Mouse (Mus musculus) forebrain, embryonic 16.5 days (tissue): Measurements from ENCODE around the gene Mepe. TPM values are rescaled to one million over a fixed set of nuclear protein-coding genes. Genes with fewer than 3 reads are reported as not detected.
A peak's percentile ranks its signal among the peaks of the same experiment; 100 is the strongest.

Experiments
- ATAC-seq: fragments of 200-750 bp; cut with Nextera tagmentation; 2 replicates; pipeline ENCODE4 v1.8.0; 2017; ENCODE audit warnings: mild to moderate bottlenecking, moderate library complexity
- H3K27ac ChIP-seq: fragments of 300-500 bp; sonication (generic); 2 replicates; pipeline ENCODE4 v1.5.1; 2014; ENCODE audit warnings: low read length, control low read depth
- H3K27me3 ChIP-seq: fragments of 300-500 bp; sonication (generic); replicated peaks from 2 replicates; pipeline ENCODE4 v1.6.1; 2014; ENCODE audit warnings: low read length; ENCODE audit not compliant: control insufficient read depth, insufficient read depth
- H3K36me3 ChIP-seq: fragments of 300-500 bp; sonication (generic); 2 replicates; pipeline ENCODE4 v1.6.1; 2014; ENCODE audit not compliant: control insufficient read depth, insufficient read depth
- H3K4me1 ChIP-seq: fragments of 300-500 bp; sonication (generic); replicated peaks from 2 replicates; pipeline ENCODE4 v1.6.1; 2014; ENCODE audit warnings: low read length; ENCODE audit not compliant: control insufficient read depth, insufficient read depth
- H3K4me2 ChIP-seq: fragments of 300-500 bp; sonication (generic); 2 replicates; pipeline ENCODE4 v1.6.1; 2014; ENCODE audit warnings: mild to moderate bottlenecking, low read length, control low read depth
- H3K4me3 ChIP-seq: fragments of 300-500 bp; sonication (generic); replicated peaks from 2 replicates; pipeline ENCODE4 v1.5.1; 2014; ENCODE audit warnings: mild to moderate bottlenecking, low read length, control low read depth
- H3K9ac ChIP-seq: fragments of 300-500 bp; sonication (generic); replicated peaks from 2 replicates; pipeline ENCODE4 v1.6.1; 2014; ENCODE audit warnings: low read depth, low read length, control low read depth
- H3K9me3 ChIP-seq: fragments of 300-500 bp; sonication (generic); 2 replicates; pipeline ENCODE4 v1.6.1; 2016; ENCODE audit warnings: low read length; ENCODE audit not compliant: control insufficient read depth
- WGBS: fragments of 180-500 bp; shearing (Covaris S2); extraction: QIAGEN DNeasy Blood & Tissue Kit; methylation state at CpG from one replicate; pipeline ENCODE4 v1.1.7; 2014; 5-methylcytosine and 5-hydroxymethylcytosine counted together
- polyA plus RNA-seq: library from polyadenylated mRNA; unstranded; fragments of >200 nt; fragmentation: Nextera tagmentation; extraction: Ambion mirVana; gene quantifications from 2 replicates; pipeline ENCODE4 v1.2.1, GENCODE M21; 2015

The Mepe gene
- polyA plus RNA-seq, 1 experiment from 2014 or later = not detected

DNA sequence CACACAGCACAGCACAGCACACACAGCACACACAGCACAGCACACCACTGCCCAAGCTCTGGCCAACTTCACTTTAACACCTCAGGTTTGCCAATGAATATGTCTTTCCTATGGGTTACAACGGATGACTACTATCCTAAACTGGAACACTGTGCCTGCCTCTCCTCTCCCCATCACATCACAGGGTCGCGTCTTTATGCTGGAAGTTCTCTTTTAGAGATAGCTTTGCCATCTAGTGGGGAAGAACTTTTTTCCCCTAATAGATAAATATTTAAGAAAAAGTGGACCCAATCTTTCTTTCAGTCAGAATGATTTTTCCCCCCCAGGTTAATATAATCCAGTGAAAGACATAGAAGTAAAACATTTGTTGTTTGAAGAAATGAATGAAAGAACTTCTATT is 7.2 kb downstream of the Mepe start:
- Histone ChIP-seq H3K4me1 (0 out of 2 replicates have a peak, but pooled peaks cover 4% of the 10 kb centered on the region), H3K36me3 (no peaks in the 10 kb centered on the region), H3K27ac (no peak overlapping the region), H3K9ac (no peak overlapping the region), H3K4me3 (no peak overlapping the region), H3K27me3 (no peaks in the 10 kb centered on the region), H3K9me3 (no peaks in the 10 kb centered on the region), H3K4me2 (no peak overlapping the region)
- 69% methylated on average over 3 of the region's 3 CpGs for WGBS
- no peak for ATAC-seq

DNA sequence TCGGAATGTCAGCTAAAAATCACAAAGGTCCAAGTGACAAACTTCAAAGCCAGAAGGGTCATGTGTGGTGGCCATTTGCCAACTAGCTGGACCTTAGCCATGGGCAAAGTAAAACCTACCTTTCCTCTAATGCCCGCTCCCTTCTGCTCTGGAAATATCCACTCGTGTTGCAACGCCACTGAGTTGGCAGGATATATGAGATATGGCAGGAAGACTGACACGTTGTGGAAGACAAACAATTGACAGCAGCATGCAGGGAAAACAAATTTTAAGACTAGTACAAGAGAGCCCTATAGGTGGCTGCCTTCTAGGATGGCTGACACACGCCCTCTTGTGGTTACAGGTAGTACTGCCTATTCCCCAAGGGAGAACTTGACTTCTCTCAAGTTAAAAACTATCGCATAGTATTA is 8.1 kb downstream of the Mepe start:
- Histone ChIP-seq H3K4me1 (0 out of 2 replicates have a peak, but pooled peaks cover 4% of the 10 kb centered on the region), H3K27ac (no peak overlapping the region), H3K27me3 (no peaks in the 10 kb centered on the region), H3K9ac (no peak overlapping the region), H3K4me3 (no peak overlapping the region), H3K9me3 (no peaks in the 10 kb centered on the region), H3K36me3 (no peaks in the 10 kb centered on the region), H3K4me2 (no peak overlapping the region)
- peak; percentile 58 for ATAC-seq
- 43% methylated on average over 7 of the region's 7 CpGs for WGBS

DNA sequence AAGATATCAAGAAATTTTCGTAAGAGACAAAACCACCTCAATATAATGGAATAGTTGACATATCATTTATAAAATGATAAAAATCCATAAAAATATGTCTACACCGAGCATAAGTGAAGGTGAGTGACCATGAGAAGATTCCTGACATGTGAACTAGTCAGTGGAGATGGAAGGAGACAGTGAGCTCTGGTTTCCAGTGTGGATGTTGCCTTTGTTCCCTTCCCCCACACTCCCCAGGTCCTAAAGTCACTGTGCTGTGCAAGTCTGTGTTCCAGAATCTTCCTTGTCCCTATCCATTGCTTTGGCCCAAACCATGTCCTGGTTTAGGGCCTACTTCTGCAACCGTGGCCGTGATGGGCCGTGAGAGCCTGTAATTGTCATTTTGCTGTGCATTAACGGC is 8.5 kb downstream of the Mepe start:
- Histone ChIP-seq H3K27ac (no peak overlapping the region), H3K9ac (no peak overlapping the region), H3K4me3 (no peak overlapping the region), H3K27me3 (no peaks in the 10 kb centered on the region), H3K36me3 (no peaks in the 10 kb centered on the region), H3K4me2 (no peak overlapping the region), H3K4me1 (0 out of 2 replicates have a peak, but pooled peaks cover 4% of the 10 kb centered on the region), H3K9me3 (no peaks in the 10 kb centered on the region)
- WGBS = 72% methylated on average over 6 of the region's 6 CpGs
- ATAC-seq = 0 out of 2 replicates have a peak, but pooled peaks have one; percentile 12

DNA sequence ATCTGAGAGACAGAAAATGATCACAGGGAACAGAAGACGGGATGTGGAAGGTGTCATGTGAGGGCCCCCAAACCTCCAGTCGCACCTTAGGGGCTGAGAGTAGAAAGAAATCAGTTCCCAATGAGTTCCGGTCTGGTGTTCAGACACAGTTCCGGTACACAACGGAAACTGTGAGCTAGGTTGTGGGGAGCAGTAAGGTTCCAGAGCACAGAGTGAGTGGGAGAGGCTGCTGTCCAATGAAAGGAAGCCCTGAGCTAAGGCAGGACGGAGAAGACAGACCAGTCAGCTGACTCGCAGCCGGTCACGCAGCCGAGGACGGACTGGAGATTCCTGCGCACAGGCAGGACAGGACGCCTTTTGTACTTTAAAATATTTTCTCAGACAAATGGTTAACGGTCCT is 9.4 kb downstream of the Mepe start:
- Histone ChIP-seq H3K4me3 (no peak overlapping the region), H3K4me1 (0 out of 2 replicates have a peak, but pooled peaks cover 4% of the 10 kb centered on the region), H3K36me3 (no peaks in the 10 kb centered on the region), H3K27me3 (no peaks in the 10 kb centered on the region), H3K4me2 (no peak overlapping the region), H3K9ac (no peak overlapping the region), H3K27ac (no peak overlapping the region), H3K9me3 (no peaks in the 10 kb centered on the region)
- no peak for ATAC-seq
- 87% methylated on average over 14 of the region's 14 CpGs for WGBS

DNA sequence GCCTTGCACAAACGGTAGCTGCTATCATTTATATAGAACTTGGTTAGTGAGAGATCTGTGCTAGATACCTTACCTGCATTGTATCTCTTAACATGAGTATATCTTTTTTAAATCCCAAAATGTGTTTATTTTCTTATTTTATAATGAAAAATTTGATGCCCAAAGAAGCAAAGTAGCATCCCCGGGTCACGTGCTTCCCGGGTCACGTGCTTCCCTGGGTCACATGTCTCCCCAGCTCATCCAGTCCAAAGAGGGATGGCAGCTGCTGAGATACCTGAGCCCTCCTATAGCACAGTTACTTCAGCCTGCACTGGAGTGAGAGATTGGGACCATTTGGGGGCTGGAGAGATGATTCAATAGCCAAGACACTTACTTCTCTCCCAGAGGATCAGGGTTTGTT is 10.8 kb downstream of the Mepe start:
- no peak for ATAC-seq
- H3K27ac ChIP-seq = no peak overlapping the region

DNA sequence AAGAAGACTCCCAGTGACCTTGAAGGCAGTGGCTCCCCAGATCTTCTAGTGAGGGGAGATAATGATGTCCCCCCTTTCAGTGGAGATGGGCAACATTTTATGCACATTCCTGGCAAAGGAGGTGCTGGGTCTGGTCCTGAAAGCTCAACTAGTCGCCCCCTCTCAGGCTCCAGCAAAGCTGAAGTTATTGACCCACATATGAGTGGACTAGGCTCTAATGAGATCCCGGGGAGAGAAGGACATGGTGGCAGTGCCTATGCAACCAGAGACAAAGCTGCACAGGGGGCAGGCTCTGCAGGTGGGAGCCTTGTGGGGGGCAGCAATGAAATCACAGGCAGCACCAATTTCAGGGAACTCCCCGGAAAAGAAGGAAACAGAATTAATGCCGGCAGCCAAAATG is 12.4 kb downstream of the Mepe start:
- H3K9ac ChIP-seq = no peak overlapping the region
- no peaks in the 10 kb centered on the region for H3K9me3 ChIP-seq
- WGBS = 63% methylated on average over 4 of the region's 4 CpGs
- H3K36me3 ChIP-seq = no peaks in the 10 kb centered on the region
- H3K4me1 ChIP-seq = 0 out of 2 replicates have a peak, but pooled peaks cover 6% of the 10 kb centered on the region
- no peak overlapping the region for H3K4me2 ChIP-seq
- no peaks in the 10 kb centered on the region for H3K27me3 ChIP-seq
- no peak overlapping the region for H3K4me3 ChIP-seq
- ATAC-seq = no peak
- no peak overlapping the region for H3K27ac ChIP-seq

More for the DNA sequence above, 10.8 kb downstream of the Mepe start:
- 95% methylated on average over 5 of the region's 5 CpGs for WGBS
- H3K36me3 ChIP-seq = no peaks in the 10 kb centered on the region
- H3K4me1 ChIP-seq = 0 out of 2 replicates have a peak, but pooled peaks cover 6% of the 10 kb centered on the region
- H3K9ac ChIP-seq = no peak overlapping the region
- no peak overlapping the region for H3K4me2 ChIP-seq
- H3K9me3 ChIP-seq = no peaks in the 10 kb centered on the region
- H3K27me3 ChIP-seq = no peaks in the 10 kb centered on the region
- H3K4me3 ChIP-seq = no peak overlapping the region

DNA sequence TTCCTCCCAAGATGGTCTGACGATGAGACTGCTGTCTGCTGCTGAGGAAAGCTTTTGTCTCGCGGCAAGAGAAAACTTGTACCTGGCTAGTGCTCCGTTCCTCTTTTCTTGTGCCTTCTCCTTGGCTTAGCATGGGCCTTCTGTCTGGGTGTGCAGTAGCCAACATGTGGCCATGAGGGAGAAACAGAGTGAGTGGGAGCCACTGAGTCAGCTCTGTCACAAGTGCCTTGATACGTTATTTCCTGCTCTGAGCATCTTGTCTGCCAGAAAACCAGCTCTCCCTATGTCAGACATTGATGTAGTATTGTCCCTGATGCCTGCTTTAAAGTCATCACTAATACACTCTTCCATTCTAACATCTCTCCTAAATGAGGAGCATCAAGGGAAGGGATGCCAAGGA is 13.9 kb downstream of the Mepe start:
- WGBS = 84% methylated on average over 5 of the region's 5 CpGs
- no peak overlapping the region for H3K4me2 ChIP-seq

DNA sequence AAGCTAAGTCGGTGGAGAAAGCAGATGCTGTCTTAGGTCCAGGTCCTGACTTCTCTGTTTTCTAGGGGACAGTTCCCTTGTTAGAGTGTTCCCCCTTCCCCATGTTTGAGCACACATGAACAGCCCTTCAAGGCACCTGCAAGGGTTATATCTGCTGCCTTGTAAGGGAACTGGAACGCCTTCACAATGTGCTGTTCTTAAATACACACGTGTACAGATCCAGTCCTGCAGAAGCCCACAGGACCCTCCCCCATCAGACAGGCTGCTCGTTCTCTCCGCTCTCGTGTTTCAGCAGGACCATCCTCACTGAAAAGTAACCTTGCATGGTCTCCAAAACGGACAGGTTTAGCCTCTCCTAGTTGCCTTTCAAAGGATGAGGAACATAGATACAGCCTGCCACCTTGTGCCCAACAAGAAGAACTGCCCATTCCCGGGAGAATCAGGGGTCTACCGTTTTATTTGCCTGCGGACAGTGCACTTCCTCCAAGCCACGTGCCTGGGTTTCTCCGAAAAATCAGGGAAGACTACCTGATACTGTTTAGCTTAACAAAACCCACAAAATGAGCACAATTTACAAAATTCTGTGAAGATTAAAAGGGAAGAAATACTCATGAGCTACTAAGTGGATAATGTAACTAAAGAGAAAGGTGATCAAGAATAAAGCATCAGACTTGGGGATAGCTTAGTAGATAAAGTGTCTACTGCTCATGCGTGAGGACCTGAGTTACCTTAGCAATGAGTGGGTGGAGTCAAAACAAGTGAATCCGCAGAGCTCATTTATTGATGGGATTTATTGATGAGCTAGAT is 14.8 kb downstream of the Mepe start:
- no peak overlapping the region for H3K4me3 ChIP-seq
- WGBS = 24% methylated on average over 14 of the region's 14 CpGs
- H3K9ac ChIP-seq = no peak overlapping the region
- H3K4me1 ChIP-seq = 0 out of 2 replicates have a peak, but pooled peaks cover 2% of the 10 kb centered on the region
- no peak overlapping the region for H3K27ac ChIP-seq
- H3K36me3 ChIP-seq = no peaks in the 10 kb centered on the region
- ATAC-seq = peak; percentile 79
- H3K9me3 ChIP-seq = no peaks in the 10 kb centered on the region
- peak overlapping the region; percentile 33 for H3K4me2 ChIP-seq
- no peaks in the 10 kb centered on the region for H3K27me3 ChIP-seq

More for the DNA sequence above, 13.9 kb downstream of the Mepe start:
- no peaks in the 10 kb centered on the region for H3K9me3 ChIP-seq
- no peak for ATAC-seq
- H3K4me1 ChIP-seq = 0 out of 2 replicates have a peak, but pooled peaks cover 2% of the 10 kb centered on the region
- H3K36me3 ChIP-seq = no peaks in the 10 kb centered on the region
- no peaks in the 10 kb centered on the region for H3K27me3 ChIP-seq
- H3K9ac ChIP-seq = no peak overlapping the region
- H3K27ac ChIP-seq = no peak overlapping the region
- H3K4me3 ChIP-seq = no peak overlapping the region

DNA sequence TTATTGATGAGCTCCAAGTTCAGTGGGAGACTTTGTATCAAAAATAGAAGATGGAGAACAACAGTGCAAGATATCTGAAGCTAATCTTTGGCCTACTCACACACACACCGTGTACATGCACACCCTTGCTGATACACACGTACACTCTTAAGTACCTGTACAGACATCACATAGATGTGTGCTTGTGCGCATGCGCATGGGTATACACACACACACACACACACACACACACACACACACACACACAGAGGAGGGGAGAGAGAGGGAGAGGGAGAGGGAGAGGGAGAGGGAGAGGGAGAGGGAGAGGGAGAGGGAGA is 15.3 kb downstream of the Mepe start:
- no peak overlapping the region for H3K4me3 ChIP-seq
- no peak overlapping the region for H3K4me2 ChIP-seq
- no peak overlapping the region for H3K9ac ChIP-seq
- 0 out of 2 replicates have a peak, but pooled peaks cover 2% of the 10 kb centered on the region for H3K4me1 ChIP-seq
- ATAC-seq = no peak
- H3K36me3 ChIP-seq = no peaks in the 10 kb centered on the region
- 88% methylated on average over 4 of the region's 4 CpGs for WGBS
- no peak overlapping the region for H3K27ac ChIP-seq
- H3K9me3 ChIP-seq = no peaks in the 10 kb centered on the region
- H3K27me3 ChIP-seq = no peaks in the 10 kb centered on the region
